Mouse (Mus musculus): ENCODE data around the gene 1700037C18Rik.

GRCm38 (mm10) chr16:3847871-3848270 is 60.6 kb downstream of the 1700037C18Rik start:
- TF ChIP-seq CTCF (IDR thresholded peaks at IDR 0.05; ENCODE audit: insufficient read depth, low read length) (no peak), POLR2A (IDR thresholded peaks at IDR 0.05; ENCODE audit: borderline replicate concordance, extremely low read depth, low read depth, low read length) (no peak)

All from lung, adult 2 months (tissue).